Mouse (Mus musculus): ENCODE data around the gene Gamt. TPM values are rescaled to one million over a fixed set of nuclear protein-coding genes. Genes with fewer than 3 reads are reported as not detected.

Gamt gene
- 1.2 and 1.7 TPM in 2 replicates for total RNA-seq (2014; fragmentation: Nextera tagmentation)
- total RNA-seq (2017), result 2.1 and 3.0 TPM in 2 replicates

- peak; percentile 68 for ATAC-seq (replicated peaks; ENCODE audit: low FRiP score, low TSS enrichment, poor library complexity, severe bottlenecking)
These were observed at the start of gene Gamt, which contains the start of gene Dazap1 for GRCm38 (mm10) chr10:80260642-80261584. TSS of gene Gamt (minus strand) at chr10:80261012. TSS of gene Dazap1 (plus strand) at chr10:80261486.

- peak; percentile 90 for ATAC-seq (replicated peaks; ENCODE audit: low FRiP score, low TSS enrichment, poor library complexity, severe bottlenecking)
These were observed 44.0 kb upstream of the Gamt start for GRCm38 (mm10) chr10:80304862-80305261.

- 0 out of 2 replicates have a peak, but pooled peaks have one; percentile 1 for ATAC-seq (replicated peaks; ENCODE audit: low FRiP score, low TSS enrichment, poor library complexity, severe bottlenecking)
These were observed 43.6 kb upstream of the Gamt start for GRCm38 (mm10) chr10:80304458-80304857.

GRCm38 (mm10) chr10:80302471-80302881 is 41.7 kb upstream of the Gamt start:
- ATAC-seq (replicated peaks; ENCODE audit: low FRiP score, low TSS enrichment, poor library complexity, severe bottlenecking), result no peak

- ATAC-seq (replicated peaks; ENCODE audit: low FRiP score, low TSS enrichment, poor library complexity, severe bottlenecking), result no peak
These were observed 41.2 kb upstream of the Gamt start for GRCm38 (mm10) chr10:80302082-80302355.

GRCm38 (mm10) chr10:80301256-80302081 is 40.7 kb upstream of the Gamt start:
- no peak for ATAC-seq (replicated peaks; ENCODE audit: low FRiP score, low TSS enrichment, poor library complexity, severe bottlenecking)

- no peak for ATAC-seq (replicated peaks; ENCODE audit: low FRiP score, low TSS enrichment, poor library complexity, severe bottlenecking)
These were observed 39.9 kb upstream of the Gamt start for GRCm38 (mm10) chr10:80300672-80301181.

- no peak for ATAC-seq (replicated peaks; ENCODE audit: low FRiP score, low TSS enrichment, poor library complexity, severe bottlenecking)
These were observed 39.0 kb upstream of the Gamt start for GRCm38 (mm10) chr10:80299824-80300223.

- no peak for ATAC-seq (replicated peaks; ENCODE audit: low FRiP score, low TSS enrichment, poor library complexity, severe bottlenecking)
These were observed 38.5 kb upstream of the Gamt start for GRCm38 (mm10) chr10:80299301-80299700.

- ATAC-seq (replicated peaks; ENCODE audit: low FRiP score, low TSS enrichment, poor library complexity, severe bottlenecking), result no peak
These were observed 37.9 kb upstream of the Gamt start for GRCm38 (mm10) chr10:80298571-80299281.

GRCm38 (mm10) chr10:80297526-80298133 is 36.8 kb upstream of the Gamt start:
- no peak for ATAC-seq (replicated peaks; ENCODE audit: low FRiP score, low TSS enrichment, poor library complexity, severe bottlenecking)

GRCm38 (mm10) chr10:80296824-80297223 is 36.0 kb upstream of the Gamt start:
- no peak for ATAC-seq (replicated peaks; ENCODE audit: low FRiP score, low TSS enrichment, poor library complexity, severe bottlenecking)

GRCm38 (mm10) chr10:80295618-80296425 is 35.0 kb upstream of the Gamt start, which contains the start of gene Apc2:
TSS of gene Apc2 (plus strand) at chr10:80295977.
- peak; percentile 62 for ATAC-seq (replicated peaks; ENCODE audit: low FRiP score, low TSS enrichment, poor library complexity, severe bottlenecking)

GRCm38 (mm10) chr10:80294788-80295303 is 34.0 kb upstream of the Gamt start:
- no peak for ATAC-seq (replicated peaks; ENCODE audit: low FRiP score, low TSS enrichment, poor library complexity, severe bottlenecking)

- no peak for ATAC-seq (replicated peaks; ENCODE audit: low FRiP score, low TSS enrichment, poor library complexity, severe bottlenecking)
These were observed 33.5 kb upstream of the Gamt start for GRCm38 (mm10) chr10:80294311-80294710.

- no peak for ATAC-seq (replicated peaks; ENCODE audit: low FRiP score, low TSS enrichment, poor library complexity, severe bottlenecking)
These were observed 32.5 kb upstream of the Gamt start for GRCm38 (mm10) chr10:80293325-80293724.

GRCm38 (mm10) chr10:80292251-80293146 is 31.7 kb upstream of the Gamt start, which contains the start of gene Rps15:
TSS of gene Rps15 (plus strand) at chr10:80292453.
- peak; percentile 72 for ATAC-seq (replicated peaks; ENCODE audit: low FRiP score, low TSS enrichment, poor library complexity, severe bottlenecking)
